Mouse (Mus musculus): Measurements from ENCODE around the gene Ankrd26. TPM values are rescaled to one million over a fixed set of nuclear protein-coding genes. Genes with fewer than 3 reads are reported as not detected.

The Ankrd26 gene
- polyA plus RNA-seq, 1 experiment = 3.2 TPM

- peak; percentile 58 for DNase-seq (ENCODE audit: low spot score)
Measured at GRCm38 (mm10) chr6:118478957-118479708, 82.9 kb downstream of the Ankrd26 start, which contains the start of gene Zfp9. Gene Zfp9, minus strand, starts transcription at chr6:118479320.

DNA sequence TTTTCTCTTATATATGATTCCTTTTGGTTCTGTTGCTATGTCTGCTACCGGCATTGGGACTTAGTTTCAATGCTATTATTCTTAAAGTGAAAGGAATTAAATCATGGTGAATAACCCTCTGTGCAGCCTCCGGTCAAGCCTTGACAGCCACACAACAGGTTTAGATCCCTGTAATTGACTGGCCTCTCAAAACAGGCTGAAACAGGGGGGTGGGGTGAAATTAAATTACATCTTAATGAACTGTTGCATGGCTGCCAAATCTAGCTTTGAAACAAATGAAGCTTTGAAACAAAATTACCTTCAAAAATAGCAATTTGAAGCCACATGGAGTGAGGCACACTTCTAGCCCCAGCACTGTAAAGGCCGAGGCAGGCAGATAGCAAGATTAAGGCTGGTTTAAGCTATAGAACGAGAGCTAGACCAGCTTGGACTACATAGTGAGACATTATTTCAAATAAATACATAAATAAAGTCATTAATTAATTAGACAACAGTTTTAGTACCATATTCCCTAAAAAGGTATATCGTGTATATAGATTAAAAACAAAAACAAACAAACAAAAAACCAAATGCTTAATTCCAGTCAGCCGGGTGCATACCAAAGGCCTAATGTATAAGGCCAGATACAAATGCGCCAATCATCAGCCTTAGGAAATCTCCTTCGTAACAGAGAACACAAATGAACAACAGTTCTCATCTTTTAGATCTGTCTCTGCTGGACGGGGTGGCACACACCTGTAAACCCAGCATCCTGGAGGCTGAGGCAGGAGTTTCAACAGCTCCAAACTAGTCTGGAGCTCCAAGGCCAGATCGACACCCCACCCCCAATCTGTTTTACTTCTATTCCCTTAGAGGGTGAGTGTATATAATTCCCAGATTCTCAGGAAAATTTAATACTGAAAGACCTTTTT lies 83.9 kb downstream of the Ankrd26 start:
- no peak for DNase-seq (ENCODE audit: low spot score)

GRCm38 (mm10) chr6:118462069-118462705 lies 99.8 kb downstream of the Ankrd26 start:
- DNase-seq (ENCODE audit: low spot score) = no peak

DNA sequence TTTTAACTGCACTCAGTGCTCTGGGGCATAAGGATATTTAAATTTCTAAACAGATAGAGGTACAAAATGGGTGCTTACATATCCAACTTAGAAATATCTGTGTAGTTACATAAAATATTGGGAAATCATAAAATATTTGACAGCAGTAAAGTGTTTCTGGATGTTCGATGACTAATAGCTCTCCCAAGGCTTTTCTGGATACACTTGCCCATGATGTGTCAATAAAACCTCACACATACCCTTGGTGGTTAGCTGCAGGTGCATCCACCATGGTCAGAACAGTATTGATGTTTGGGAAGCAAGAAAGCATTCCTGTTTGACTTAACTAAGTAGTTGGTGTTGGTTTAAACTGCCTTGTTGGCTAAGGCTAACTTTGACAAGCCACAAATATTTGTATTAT lies 104.3 kb downstream of the Ankrd26 start:
- DNase-seq (ENCODE audit: low spot score) = no peak

DNA sequence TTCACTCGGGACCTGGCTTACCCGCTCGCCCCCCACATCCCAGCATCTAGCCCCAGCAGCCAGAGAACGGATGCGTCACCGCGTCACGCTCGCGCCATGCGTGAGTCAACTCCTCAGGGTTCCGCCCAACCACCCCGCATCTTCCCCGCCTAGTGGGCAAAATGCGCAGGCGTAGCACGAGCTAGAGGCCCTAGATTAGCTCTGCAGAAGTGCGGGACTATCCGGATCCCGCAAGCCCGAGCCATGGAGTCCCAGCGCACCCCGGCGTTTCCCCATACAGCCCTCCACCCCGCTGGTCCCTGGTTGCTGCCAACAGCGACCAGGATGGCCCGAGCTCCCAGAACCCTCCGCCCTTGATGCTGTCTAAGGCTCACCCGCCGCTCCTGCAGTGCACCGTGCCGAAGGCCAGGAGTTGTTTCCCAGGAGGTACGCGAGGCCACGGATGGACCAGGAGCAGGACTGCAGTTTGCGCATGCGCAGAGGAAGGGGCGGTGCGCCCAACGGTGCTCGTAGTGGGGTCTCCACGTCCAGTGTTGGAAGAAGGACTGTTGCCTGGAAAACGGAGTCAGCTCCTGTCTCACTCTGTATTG lies 106.9 kb downstream of the Ankrd26 start, which contains the start of gene Zfp248:
Zfp248 (minus strand) TSS at position 487 of the 590 bp plus-strand sequence.
- peak; percentile 72 for DNase-seq (ENCODE audit: low spot score)

GRCm38 (mm10) chr6:118454452-118454851 lies 107.6 kb downstream of the Ankrd26 start:
- no peak for DNase-seq (ENCODE audit: low spot score)

Other genes with a start within 250 kb of the Ankrd26 start
- gene Bms1, start 142.8 kb downstream of the Ankrd26 start, polyA plus RNA-seq (2012; rRNA removed) = 11.1 and 14.9 TPM in 2 replicates
- gene Zfp248, start 106.7 kb downstream of the Ankrd26 start, polyA plus RNA-seq (2012; rRNA removed) = 2.4 and 3.0 TPM in 2 replicates
- 11.7 and 12.2 TPM in 2 replicates for gene Zfp9, start 82.9 kb downstream of the Ankrd26 start, polyA plus RNA-seq (2012; rRNA removed)